Mouse (Mus musculus) midbrain, postnatal 0 days (tissue): ENCODE measurements at regions not wholly inside any gene's neighbourhood (a gene's known extent, or its start where the extent isn't known, plus 50 kb on each side); places are given as distances from the start of the nearest gene placed in this dataset.

ENCODE experiments used
- ATAC-seq: fragments of 200-750 bp; cut with Nextera tagmentation; 2 replicates; pipeline ENCODE4 v1.8.0; 2017; ENCODE audit warnings: moderate number of reproducible peaks, mild to moderate bottlenecking, moderate TSS enrichment, moderate library complexity; ENCODE audit not compliant: low FRiP score
- DNase-seq: peaks from one replicate; pipeline ENCODE4 v3.0.0-alpha.2; 2015; ENCODE audit warnings: low spot score
- H3K27ac ChIP-seq: fragments of 300-500 bp; sonication (generic); 2 replicates; pipeline ENCODE4 v1.5.1; 2014; ENCODE audit warnings: low read depth, mild to moderate bottlenecking, low read length, mixed read lengths
- H3K27me3 ChIP-seq: fragments of 300-500 bp; sonication (generic); 2 replicates; pipeline ENCODE4 v1.6.1; 2014; ENCODE audit warnings: low read length, control low read depth, mixed read lengths; ENCODE audit not compliant: insufficient read depth
- H3K36me3 ChIP-seq: fragments of 300-500 bp; sonication (generic); 2 replicates; pipeline ENCODE4 v1.6.1; 2014; ENCODE audit warnings: low read length, control low read depth, mixed read lengths; ENCODE audit not compliant: insufficient read depth
- H3K4me1 ChIP-seq: fragments of 300-500 bp; sonication (generic); 2 replicates; pipeline ENCODE4 v1.6.1; 2014; ENCODE audit warnings: mild to moderate bottlenecking, control low read depth, antibody characterized with exemption, low read length, mixed read lengths; ENCODE audit not compliant: insufficient read depth
- H3K4me2 ChIP-seq: fragments of 300-500 bp; sonication (generic); 2 replicates; pipeline ENCODE4 v1.6.1; 2014; ENCODE audit warnings: low read depth, mild to moderate bottlenecking, low read length, mixed read lengths; ENCODE audit not compliant: poor library complexity, severe bottlenecking
- H3K4me3 ChIP-seq: fragments of 300-500 bp; sonication (generic); 2 replicates; pipeline ENCODE4 v1.5.1; 2014; ENCODE audit warnings: low read depth, mild to moderate bottlenecking, low read length, moderate library complexity
- H3K9ac ChIP-seq: fragments of 300-500 bp; sonication (generic); replicated peaks from 2 replicates; pipeline ENCODE4 v1.6.1; 2014; ENCODE audit warnings: mild to moderate bottlenecking, low read length, moderate library complexity, mixed read lengths; ENCODE audit not compliant: poor library complexity, severe bottlenecking
- H3K9me3 ChIP-seq: fragments of 300-500 bp; sonication (generic); 2 replicates; pipeline ENCODE4 v1.6.1; 2016; ENCODE audit warnings: low read length, control low read depth
- CTCF ChIP-seq: IDR thresholded peaks from 2 replicates; pipeline ENCODE4 v1.5.1; 2016; ENCODE audit warnings: antibody characterized with exemption, mild to moderate bottlenecking
- WGBS: fragments of 180-500 bp; shearing (Covaris S2); extraction: QIAGEN DNeasy Blood & Tissue Kit; methylation state at CpG from one replicate; pipeline ENCODE4 v1.1.7; 2014; 5-methylcytosine and 5-hydroxymethylcytosine counted together

DNA sequence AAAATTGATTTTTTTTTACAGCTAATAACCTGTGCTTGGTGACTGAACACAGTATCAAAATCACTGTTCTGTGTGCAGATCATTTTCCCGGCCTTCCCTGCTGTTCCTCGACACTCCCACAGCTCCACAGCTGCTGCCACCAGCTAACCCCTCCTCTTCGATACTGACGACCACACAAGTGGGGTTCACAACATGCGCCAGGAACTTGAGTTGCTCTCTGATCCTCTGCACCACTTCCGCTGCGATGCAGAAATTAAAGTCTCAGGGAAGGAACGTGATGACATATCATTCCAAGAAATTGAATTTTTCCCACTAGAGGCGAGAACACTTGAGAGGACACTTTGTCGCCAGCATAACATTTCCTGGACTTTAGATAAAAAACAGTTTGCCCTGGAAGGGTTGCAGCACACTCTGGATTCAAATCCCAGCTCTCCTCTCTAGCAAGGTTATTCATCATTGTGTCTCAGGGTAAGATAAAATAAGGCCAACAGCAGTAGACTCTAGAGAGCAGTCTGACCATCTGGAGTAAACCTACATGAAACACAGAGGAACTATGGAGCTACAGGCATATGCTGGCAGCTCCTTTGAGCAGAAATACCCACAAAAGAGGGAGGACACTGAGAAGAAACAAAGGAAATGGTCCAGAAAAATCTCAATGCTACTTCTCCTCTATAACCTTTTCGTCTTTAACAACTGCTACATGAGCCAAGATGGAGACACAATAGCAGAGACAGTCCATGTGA lies 308.4 kb upstream of the Map3k7 start:
- 72% methylated on average over 11 of the region's 11 CpGs for WGBS
- Histone ChIP-seq H3K27me3 (no peaks in the 10 kb centered on the region), H3K4me1 (no peaks in the 10 kb centered on the region), H3K4me3 (no peak overlapping the region), H3K36me3 (no peaks in the 10 kb centered on the region), H3K9me3 (no peaks in the 10 kb centered on the region), H3K27ac (no peak overlapping the region), H3K4me2 (no peak overlapping the region), H3K9ac (no peak overlapping the region)
- no peak for ATAC-seq
- TF ChIP-seq CTCF: no peak
- DNase-seq: no peak

- no peak for TF ChIP-seq CTCF
- Histone ChIP-seq H3K9me3 (no peaks in the 10 kb centered on the region), H3K4me2 (no peak overlapping the region), H3K4me1 (no peaks in the 10 kb centered on the region), H3K4me3 (no peak overlapping the region), H3K36me3 (no peaks in the 10 kb centered on the region), H3K27me3 (no peaks in the 10 kb centered on the region), H3K9ac (no peak overlapping the region), H3K27ac (no peak overlapping the region)
- no peak for ATAC-seq
- DNase-seq: no peak
- 91% methylated on average over 8 of the region's 8 CpGs for WGBS
Observed at GRCm38 (mm10) chr4:31656111-31656510, 307.8 kb upstream of the Map3k7 start.

DNA sequence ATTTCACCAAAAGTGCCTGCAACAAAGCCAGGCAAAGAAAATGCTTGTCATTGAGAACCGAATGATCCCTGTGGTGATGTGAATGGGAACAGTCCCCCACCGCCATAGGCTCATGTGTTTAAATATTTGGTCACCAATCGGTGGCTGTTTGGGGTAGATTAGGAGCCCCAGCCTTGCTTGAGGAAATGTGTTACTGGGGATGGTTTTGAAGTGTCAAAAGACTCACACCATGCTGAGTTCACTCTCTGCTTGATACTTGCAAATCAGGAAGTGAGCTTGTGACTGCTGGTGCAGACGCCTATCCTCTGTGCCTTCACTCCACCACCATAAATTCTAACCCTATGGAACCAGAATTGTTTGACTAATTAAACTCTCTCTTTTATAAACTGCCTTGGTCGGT lies 305.1 kb upstream of the Map3k7 start:
- 62% methylated on average over 5 of the region's 5 CpGs for WGBS
- Histone ChIP-seq H3K27me3 (no peaks in the 10 kb centered on the region), H3K4me2 (no peak overlapping the region), H3K9me3 (no peaks in the 10 kb centered on the region), H3K9ac (no peak overlapping the region), H3K4me1 (no peaks in the 10 kb centered on the region), H3K27ac (no peak overlapping the region), H3K36me3 (no peaks in the 10 kb centered on the region), H3K4me3 (no peak overlapping the region)
- ATAC-seq (no peak), DNase-seq (no peak)
- no peak for TF ChIP-seq CTCF

DNA sequence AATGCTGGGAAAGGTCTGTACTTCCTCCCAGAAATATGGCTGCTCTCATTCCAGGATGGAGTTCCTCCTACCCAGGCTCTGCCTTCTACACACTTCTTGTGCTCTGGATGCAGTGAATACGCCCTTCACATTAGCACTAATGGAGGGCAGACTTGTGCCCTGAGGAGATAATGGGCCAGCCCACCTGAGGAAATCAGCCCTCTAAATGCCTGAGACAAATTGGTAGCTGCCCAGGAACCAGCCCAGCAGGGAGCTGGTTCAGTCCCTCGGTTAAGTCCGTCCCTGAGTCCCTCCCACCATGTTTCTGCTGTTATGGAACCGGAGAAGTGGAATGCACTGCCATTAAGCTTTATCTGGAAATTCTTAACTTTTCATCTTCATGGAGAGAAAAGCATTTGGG lies 303.0 kb upstream of the Map3k7 start:
- Histone ChIP-seq H3K36me3 (no peaks in the 10 kb centered on the region), H3K4me3 (no peak overlapping the region), H3K4me2 (no peak overlapping the region), H3K9ac (no peak overlapping the region), H3K9me3 (no peaks in the 10 kb centered on the region), H3K4me1 (no peaks in the 10 kb centered on the region), H3K27ac (no peak overlapping the region), H3K27me3 (no peaks in the 10 kb centered on the region)
- TF ChIP-seq CTCF: no peak
- ATAC-seq: no peak
- no peak for DNase-seq
- 36% methylated on average over 4 of the region's 4 CpGs for WGBS

DNA sequence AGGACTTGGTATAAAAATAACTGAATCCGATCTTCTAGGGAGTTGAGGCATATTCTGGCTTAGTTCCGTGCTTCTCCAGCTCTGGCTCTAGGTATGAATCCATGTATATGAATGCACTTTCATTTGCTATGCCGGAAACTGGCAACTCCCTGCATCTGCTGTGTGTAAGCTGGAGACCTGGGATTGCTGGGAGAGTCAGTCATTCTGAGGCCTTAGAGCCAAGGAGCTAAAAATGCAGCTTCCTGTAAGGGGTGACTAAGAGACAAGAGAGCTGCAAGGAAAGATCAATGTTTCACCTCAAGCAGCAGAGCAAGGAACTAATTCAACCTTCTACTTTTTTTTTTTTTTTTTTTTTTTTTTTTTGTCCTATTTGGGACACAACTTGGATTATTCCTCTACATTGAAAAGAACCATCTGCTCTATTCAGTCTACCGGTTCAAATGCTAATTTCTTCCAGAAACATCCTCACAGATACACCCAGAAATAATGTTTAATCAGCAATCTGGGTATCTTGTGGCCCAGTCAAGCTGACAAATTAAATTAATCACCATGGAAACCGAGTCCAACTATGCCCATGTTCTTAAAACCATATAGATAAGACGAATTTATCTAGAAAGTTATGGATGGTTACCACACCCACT lies 292.2 kb upstream of the Map3k7 start:
- no peaks in the 10 kb centered on the region for H3K4me1 ChIP-seq
- 50% methylated on average over 6 of the region's 6 CpGs for WGBS
- no peak overlapping the region for H3K4me2 ChIP-seq
- TF ChIP-seq CTCF: no peak
- no peaks in the 10 kb centered on the region for H3K9me3 ChIP-seq
- H3K9ac ChIP-seq: no peak overlapping the region
- DNase-seq (no peak), ATAC-seq (no peak)
- H3K4me3 ChIP-seq: no peak overlapping the region
- H3K27me3 ChIP-seq: no peaks in the 10 kb centered on the region
- no peak overlapping the region for H3K27ac ChIP-seq
- no peaks in the 10 kb centered on the region for H3K36me3 ChIP-seq

DNA sequence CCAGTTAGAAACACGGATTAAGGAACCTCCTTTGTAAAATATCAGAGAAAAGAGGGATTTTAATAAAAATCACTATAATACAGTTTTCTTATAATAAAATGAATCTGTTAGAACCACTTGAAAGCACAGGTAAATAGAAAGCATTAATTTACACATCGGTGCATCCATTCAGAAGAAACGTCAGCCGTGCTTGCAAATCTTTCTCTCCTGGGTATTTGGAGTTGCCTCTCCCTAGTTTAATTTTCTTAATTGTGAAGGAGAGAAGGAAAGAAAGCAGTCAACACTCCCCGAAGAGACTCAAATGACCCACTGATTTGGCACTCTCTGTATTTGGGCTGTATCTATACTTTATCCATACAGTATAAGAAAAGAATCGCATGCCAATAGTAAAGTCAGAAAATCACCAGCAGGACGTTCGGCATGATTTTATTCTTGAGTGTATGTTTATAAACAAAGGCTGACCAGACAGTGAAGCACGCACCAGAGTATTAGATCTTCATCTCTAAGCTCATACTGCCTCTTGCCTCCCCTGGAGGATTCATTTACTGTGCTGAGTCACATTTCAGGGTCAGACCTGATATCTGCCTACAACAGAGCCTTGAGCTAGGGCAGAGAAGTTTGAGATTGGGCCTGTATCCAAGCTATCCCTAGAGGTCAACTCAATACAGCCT lies 291.6 kb upstream of the Map3k7 start:
- Histone ChIP-seq H3K9ac (no peak overlapping the region), H3K4me2 (no peak overlapping the region), H3K27me3 (no peaks in the 10 kb centered on the region), H3K4me3 (no peak overlapping the region), H3K36me3 (no peaks in the 10 kb centered on the region), H3K27ac (no peak overlapping the region), H3K4me1 (no peaks in the 10 kb centered on the region), H3K9me3 (no peaks in the 10 kb centered on the region)
- DNase-seq (no peak), ATAC-seq (no peak)
- 65% methylated on average over 9 of the region's 9 CpGs for WGBS
- TF ChIP-seq CTCF: no peak
